28 mouse cellular contexts compared by ENCODE assay signal in the genomic region with DNA sequence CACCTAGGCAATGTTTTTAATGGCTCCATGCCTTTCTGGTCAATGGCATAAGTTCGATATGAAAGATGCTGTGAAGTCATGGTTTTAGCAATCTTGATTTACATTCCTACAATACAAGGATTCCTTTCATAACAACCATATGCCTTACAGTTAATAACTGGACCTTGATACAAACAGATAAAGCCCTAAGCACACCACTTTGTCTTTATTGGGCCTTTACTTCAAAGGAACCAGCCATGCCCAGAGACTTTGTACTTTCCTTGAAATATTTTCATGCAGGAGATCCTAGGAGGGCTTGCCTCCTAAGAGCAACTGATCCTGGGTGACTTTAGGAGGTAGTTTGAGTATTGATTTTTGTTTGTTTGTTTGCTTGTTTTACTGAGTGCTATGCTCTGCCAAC.
"Had no signal": no experiment of that assay in that cellular context is flagged by ENCODE, and none has a peak within 500 bp of the region (broad histone marks: within the 10 kb centered on the region; RNA-seq: fewer than 3 reads in every experiment).

No protein-coding gene starts in this region.

- H3K9me3 ChIP-seq: embryonic facial prominence, embryonic 10.5 days; embryonic facial prominence, embryonic 12.5 days; embryonic facial prominence, embryonic 13.5 days; embryonic facial prominence, embryonic 15.5 days; forebrain, embryonic 10.5 days; forebrain, embryonic 12.5 days; forebrain, embryonic 13.5 days; forebrain, embryonic 15.5 days had no signal

- H3K9ac ChIP-seq: embryonic facial prominence, embryonic 12.5 days; embryonic facial prominence, embryonic 13.5 days; embryonic facial prominence, embryonic 15.5 days; forebrain, embryonic 12.5 days; forebrain, embryonic 13.5 days; forebrain, embryonic 15.5 days; forebrain, postnatal 0 days had no signal

- H3K36me3 ChIP-seq: embryonic facial prominence, embryonic 10.5 days; embryonic facial prominence, embryonic 12.5 days; embryonic facial prominence, embryonic 13.5 days; embryonic facial prominence, embryonic 15.5 days; forebrain, embryonic 10.5 days; forebrain, embryonic 12.5 days; forebrain, embryonic 15.5 days had no signal

- H3K27ac ChIP-seq: embryonic facial prominence, embryonic 10.5 days; embryonic facial prominence, embryonic 12.5 days; embryonic facial prominence, embryonic 13.5 days; embryonic facial prominence, embryonic 15.5 days; forebrain, embryonic 10.5 days; forebrain, embryonic 12.5 days; forebrain, embryonic 13.5 days; forebrain, embryonic 15.5 days; gastrocnemius, adult 2 months; heart, adult 2 months had no signal

- H3K4me1 ChIP-seq: embryonic facial prominence, embryonic 10.5 days; embryonic facial prominence, embryonic 12.5 days; embryonic facial prominence, embryonic 13.5 days; embryonic facial prominence, embryonic 15.5 days; forebrain, embryonic 12.5 days; forebrain, embryonic 13.5 days; forebrain, embryonic 15.5 days had no signal

- DNase-seq: cerebellum, adult 8-10 months; cerebellum, adult 9-10 months; cerebellum, adult 9-11 months; cerebellum, postnatal 10 days; cerebellum, postnatal 14 days; cerebellum, postnatal 25 days; cerebellum, postnatal 36 days; embryo, embryonic 11 days; forebrain, postnatal 0 days; gastrocnemius, adult 2 months; gastrocnemius, postnatal 10 days; gastrocnemius, postnatal 14 days; gastrocnemius, postnatal 25 days; gastrocnemius, postnatal 36 days; heart, adult 11 months; heart, adult 18-20 months; heart, adult 2 months had no signal

- H3K4me3 ChIP-seq: embryonic facial prominence, embryonic 10.5 days; embryonic facial prominence, embryonic 12.5 days; embryonic facial prominence, embryonic 13.5 days; embryonic facial prominence, embryonic 15.5 days; erythroblast, embryonic 14.5 days; forebrain, embryonic 10.5 days; forebrain, embryonic 12.5 days; forebrain, embryonic 13.5 days; forebrain, embryonic 15.5 days; gastrocnemius, adult 2 months; heart, adult 2 months had no signal

- ATAC-seq: forebrain, embryonic 13.5 days; forebrain, embryonic 14.5 days; forebrain, embryonic 15.5 days; forebrain, embryonic 16.5 days; forebrain, postnatal 0 days had no signal

- H3K27me3 ChIP-seq: embryonic facial prominence, embryonic 12.5 days; embryonic facial prominence, embryonic 13.5 days; embryonic facial prominence, embryonic 15.5 days; forebrain, embryonic 12.5 days; forebrain, embryonic 13.5 days; forebrain, embryonic 15.5 days had no signal

- H3K4me2 ChIP-seq: embryonic facial prominence, embryonic 12.5 days; embryonic facial prominence, embryonic 13.5 days; embryonic facial prominence, embryonic 15.5 days; forebrain, embryonic 12.5 days; forebrain, embryonic 13.5 days; forebrain, embryonic 15.5 days had no signal
